Mouse (Mus musculus) fibroblast of lung, adult 2 months (primary cell): ENCODE measurements around the gene Zscan22.
"Not testable (repeated sequence)": the region's sequence is repeated elsewhere in the genome, so short reads cannot be mapped to it uniquely, and the experiment has no call there.

Source experiments
- DNase-seq: peaks from one replicate; pipeline ENCODE4 v3.0.0-alpha.2; 2011; ENCODE audit warnings: low read depth

Gene Zscan22

DNA sequence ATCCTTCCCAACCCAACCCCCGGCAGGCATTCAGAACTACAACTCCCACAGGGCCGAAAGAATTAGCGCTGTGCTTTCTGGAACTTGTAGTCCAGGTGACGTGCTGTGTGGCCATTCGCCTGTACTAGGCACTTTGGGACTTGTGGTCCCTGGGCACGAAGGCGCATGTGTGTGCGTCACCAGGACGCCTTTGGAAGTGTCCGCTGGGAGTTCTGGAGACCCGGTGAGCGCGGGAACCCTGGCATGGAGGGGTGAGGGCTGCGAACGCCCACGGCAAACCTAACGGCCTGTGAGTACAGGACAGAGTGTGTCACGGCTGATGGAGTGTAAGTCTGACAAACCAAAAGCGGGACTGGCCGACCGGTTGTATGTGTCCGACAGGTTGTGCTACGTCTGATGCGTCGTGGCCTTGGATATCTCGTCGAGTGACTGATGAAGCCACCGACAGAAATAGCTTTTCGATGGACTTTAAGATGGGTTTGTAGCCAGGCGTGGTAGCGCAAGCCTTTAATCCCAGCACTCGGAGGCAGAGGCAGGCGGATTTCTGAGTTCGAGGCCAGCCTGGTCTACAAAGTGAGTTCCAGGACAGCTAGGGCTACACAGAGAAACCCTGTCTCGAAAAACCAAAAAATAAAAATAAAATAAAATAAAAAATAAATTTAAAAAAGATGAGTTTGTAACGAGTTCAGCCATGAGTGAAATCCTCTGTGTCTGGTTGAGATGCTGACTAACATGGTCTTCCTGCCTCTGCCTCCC is at the start of gene Zscan22:
Gene Zscan22 (plus strand): TSS at position 161 of the 756 bp plus-strand sequence.
- peak; percentile 90 for DNase-seq

DNA sequence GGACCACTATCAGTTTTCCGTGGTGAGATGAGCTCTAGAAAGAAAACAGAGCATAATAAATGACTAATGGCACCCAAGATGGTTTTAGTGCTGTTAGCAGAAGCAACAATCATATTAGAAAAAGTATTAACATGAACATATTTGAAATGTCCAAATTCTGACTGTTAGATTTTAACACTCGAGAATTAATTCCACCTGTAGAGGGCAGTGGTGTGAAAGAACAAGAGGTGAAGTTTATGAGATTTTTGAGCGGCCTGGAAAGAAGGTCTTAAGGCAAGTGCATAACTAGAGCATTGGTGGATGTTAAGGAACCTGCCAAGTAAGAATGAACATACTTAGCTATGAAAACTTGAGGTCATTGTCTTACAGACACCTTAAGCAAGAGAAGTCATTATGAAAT is 23.3 kb upstream of the Zscan22 start:
- DNase-seq: peak; percentile 16

DNA sequence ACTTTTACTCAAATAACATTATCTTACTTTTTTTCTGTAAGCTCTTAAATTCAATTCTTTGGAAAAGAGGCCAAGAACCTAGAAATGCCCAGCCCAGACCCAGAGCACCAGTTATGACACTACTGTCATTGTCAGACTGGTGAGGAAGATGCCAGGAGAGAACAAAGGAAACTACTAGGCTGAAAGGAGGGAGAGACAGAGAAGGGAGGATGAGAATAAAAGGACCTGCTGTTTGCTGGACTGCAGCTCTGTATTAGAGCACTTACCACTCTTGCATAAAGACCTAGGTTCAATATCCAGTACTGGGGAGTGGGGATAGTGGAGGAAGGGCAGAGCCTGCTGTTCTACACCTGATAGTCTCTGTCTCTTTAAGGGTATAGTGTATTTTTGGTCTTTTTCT is 17.6 kb upstream of the Zscan22 start:
- no peak for DNase-seq

DNA sequence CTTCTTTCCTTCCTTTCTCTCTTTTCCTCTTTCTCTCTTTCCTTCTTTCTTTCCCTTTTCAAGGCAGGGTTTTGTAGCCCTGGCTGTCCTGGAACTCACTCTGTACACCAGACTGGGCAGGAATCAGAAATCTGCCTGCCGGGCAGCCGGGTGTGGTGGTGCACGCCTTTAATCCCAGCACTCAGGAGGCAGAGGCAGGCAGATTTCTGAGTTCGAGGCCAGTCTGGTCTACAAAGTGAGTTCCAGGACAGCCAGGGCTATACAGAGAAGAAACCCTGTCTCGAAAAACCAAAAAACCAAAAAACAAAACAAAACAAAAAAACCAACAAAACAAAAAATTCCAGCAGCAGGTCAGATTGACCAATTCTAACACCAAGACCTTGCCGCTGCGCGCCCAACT is 17.1 kb upstream of the Zscan22 start:
- not testable (repeated sequence) for DNase-seq

DNA sequence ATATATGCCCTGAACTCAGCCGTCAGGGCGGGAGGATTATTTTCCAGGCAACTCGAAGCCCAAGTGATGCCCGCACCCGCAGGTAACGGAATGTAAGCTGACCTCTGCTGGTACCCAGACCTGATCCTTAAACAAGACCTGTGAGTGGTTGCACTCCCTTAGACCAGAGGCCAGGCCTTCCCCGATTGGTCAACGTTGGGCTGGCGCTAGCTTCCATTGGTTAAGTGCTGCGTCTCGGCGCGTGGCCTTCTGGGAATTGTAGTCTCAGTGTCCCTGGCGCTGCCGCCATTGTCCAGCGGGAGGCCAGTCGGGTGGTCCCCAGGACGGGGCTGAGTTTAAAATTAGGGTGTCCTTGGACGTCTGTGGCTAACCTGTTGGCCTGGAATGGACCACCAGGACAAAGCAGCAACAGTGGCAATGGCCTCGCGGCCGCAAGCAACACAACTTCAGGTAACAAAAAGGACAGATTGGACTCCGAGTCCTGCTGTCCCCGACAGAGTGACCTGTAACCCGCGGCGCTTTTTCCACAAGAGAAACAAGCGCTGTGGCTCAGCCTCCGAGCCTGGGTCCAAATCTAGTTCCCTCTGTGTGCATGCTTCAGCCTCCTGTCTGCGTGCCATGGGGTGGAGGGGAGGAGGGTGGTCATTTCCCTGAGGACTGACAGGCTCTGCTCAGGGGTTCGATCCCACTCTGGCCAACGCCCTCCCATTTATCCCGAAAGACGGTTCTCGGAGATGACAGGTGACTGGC is 16.5 kb upstream of the Zscan22 start, which contains the start of gene Zfp128:
Gene Zfp128 (plus strand): TSS at position 267 of the 750 bp plus-strand sequence.
- DNase-seq: peak; percentile 88

DNA sequence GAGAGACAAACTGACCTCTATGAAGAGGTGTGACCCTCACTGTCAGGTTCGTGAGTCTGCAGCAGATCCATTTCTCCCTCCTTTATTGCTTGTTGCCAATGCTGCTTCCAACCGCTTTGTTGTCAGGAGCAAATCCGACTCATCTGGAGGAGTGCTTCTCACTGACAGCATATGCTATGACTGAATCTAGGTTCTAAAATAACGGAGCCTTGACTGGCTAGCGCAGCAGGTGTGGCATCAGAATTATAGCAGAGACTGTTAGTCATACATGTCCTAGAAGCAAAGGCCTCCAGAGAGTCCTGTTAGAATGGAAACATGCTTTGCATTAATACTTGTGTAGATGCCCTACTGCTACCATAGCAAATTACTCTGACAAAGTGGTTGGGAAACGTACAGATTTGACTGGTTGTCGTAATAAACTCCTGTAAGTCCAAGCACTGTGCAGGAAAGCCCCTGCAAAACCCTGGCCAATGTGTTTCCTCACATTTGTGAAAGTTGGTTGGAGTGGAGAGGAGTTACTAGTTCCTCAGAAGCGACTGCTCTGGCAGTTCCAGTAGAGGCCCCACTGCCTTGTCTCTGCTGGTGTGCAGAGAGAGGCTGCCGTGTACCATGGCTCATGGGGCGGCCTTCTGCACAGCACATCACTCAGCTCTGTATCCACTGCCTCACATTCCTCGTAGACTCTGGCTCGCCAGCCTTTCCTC is 10.9 kb upstream of the Zscan22 start:
- DNase-seq: no peak

DNA sequence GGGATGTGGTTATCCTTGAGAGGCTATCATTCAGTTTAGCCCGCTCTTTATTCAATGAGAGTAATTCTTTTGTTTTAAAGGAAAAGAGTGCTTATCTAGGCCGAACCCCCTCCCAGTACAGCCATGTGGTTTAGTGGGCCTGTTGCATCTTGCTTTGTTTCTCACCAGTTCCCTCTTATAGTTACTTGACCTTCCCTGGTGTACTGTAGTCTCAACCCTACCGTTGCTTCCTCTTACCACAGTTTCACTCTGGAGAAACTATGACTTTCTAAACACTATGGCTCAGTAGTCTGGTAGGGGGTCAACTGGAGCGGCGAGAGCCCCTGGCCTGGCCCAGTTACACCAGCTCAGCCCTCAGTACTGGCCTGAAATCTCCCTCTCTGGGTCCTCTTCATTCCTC is 10.0 kb upstream of the Zscan22 start:
- DNase-seq: no peak

DNA sequence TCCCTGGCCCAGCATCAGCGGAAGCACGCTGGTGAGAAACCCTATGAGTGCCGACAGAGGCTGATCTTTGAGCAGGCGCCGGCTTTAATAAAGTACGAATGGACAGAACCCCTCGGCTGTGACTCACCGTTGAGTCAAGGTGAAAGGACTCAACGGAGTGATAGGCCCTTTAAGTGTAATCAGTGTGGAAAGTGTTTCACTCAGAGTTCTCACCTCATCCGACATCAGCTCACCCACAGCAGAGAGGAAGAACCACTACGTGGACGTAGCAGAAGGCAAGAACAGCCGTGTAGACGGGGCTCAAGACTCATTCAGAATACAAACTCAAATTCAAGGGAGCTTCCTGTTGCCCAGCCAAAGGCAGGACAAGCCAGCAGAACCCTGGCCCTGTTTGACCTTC is 6.7 kb upstream of the Zscan22 start:
- DNase-seq: no peak

DNA sequence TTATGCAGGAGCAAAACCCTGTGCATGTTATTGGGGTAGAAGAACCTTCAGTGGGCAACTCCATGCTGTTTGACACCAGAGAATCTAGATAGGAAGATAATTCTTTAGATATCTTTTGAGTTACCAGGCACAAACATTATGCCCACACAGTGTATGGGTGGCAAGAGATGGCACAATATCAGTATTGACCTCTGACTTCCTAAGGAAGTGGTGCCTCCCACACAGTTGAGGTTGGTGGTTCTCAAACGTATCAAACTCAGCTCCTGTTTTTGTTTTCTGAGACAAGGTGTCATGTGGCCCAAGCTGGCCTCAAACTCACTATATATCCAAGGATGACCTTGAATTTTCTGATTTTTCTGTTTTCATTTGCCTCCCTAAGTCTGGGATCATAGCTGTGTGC is 6.3 kb upstream of the Zscan22 start:
- DNase-seq: no peak

DNA sequence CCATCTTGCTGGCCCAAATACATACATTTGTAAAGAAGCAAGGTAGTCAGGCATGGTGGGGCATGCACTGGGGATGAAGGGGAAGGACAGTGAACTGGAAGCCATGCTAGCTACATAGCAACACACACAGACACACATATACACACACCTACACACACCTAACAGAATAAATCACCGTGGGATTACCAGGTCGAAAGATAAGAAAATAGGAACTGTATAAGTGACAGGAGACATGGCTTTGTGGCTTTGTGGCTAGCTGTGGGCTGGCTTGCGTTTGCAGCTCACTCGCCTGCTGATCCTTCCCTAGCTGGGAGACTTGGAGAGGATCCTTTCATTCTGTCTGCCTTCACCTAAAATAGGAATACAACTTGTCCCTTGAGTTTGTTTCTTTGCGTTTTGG is 3.9 kb downstream of the Zscan22 start:
- DNase-seq: no peak

DNA sequence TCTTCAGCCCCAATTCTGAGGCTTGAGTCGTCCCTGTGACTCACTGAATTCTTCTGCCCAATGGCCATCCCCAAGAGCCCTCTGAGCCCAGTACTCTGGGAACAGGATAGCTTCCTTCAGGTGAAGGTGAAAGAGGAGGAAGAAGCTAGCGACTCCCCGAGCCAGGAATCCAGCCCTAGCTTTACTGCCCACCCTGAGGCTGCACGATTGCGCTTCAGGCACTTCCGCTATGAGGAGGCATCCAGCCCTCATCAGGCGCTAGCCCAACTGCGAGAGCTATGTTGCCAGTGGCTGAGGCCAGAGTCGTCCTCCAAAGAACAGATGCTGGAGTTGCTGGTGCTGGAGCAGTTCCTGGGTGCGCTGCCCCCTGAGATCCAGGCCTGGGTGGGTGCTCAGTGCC is 6.0 kb downstream of the Zscan22 start:
- DNase-seq: no peak

DNA sequence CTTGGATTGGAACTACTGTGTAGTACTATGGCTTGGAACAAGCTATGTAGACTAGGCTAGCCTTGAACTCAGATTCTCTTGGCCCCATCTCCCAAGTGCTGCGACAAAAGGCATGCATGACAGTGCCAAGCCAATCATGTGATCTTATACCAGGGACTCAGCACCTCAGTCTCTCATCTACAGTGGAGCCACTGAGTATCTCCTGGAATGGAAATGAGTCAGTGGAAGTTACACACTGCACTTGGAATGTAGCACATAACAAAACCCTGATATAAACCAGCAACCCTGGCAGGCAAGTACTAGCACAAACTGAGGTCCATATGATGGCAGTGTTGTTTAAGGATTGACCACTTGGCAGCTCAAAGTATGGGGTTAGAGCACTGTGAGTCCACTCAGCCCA is 7.5 kb downstream of the Zscan22 start:
- DNase-seq: no peak

DNA sequence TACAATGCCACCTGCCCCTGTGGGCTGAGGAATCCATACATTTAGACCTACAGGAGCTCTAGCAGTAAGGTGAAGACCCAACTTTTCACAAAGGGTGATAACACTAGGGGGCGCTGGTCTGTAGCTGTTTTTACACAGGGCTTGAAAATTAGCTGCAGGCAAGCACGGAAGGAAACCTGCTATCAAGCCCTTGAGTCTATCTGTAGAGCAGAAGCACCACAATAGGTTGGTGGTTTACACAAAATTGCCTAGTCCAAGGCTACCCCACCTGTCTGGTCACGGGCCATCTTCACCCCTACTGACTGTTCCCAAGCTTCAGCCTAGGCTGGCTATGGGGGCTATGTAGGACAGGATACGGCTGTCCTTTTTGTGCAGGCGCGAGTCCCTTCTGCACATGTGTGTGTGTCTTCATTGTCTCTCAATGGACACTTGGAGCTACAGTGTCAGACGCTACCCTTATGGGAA is 11.9 kb downstream of the Zscan22 start:
- no peak for DNase-seq

DNA sequence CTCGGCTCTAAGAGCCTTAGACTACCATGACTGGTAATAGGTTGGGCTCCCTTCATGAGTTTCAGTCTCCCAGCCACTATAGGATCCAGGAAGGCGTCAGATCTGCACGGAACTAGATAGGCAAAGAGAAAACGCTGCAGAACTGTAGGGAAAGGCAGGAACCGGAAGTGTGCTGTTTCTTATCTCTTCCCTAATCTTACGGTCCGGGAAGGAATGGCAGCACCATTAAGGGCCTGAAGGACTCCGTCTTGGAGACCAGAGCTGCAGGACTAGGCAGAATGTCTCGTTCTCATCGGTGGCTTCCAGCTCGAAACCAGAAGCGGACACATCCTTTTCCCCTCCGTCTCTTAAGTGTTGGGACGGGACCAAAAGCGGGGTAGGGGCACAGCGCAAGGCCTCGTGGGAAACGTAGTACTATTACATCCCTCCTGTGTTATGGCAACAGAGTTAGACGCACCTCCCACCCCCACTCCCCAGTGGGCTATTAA is 12.6 kb downstream of the Zscan22 start:
- DNase-seq: no peak

DNA sequence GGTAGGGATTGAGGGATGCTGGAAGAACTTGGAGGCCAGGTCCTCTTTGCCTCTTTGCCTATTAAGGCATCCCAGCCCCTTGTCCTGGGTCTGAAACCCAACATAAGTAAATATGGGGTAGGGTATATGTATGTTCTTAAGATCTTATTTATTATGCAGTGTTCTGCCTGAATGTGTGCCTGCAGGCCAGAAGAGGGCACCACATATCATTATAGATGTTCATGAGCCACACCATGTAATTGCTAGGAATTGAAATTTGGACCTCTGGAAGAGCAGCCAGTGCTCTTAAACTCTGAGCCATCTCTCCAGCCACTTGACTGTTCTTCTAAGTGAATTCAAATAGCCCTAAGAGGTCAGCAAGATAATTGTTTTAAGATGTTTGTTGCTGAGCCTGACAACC is 15.9 kb downstream of the Zscan22 start:
- no peak for DNase-seq

DNA sequence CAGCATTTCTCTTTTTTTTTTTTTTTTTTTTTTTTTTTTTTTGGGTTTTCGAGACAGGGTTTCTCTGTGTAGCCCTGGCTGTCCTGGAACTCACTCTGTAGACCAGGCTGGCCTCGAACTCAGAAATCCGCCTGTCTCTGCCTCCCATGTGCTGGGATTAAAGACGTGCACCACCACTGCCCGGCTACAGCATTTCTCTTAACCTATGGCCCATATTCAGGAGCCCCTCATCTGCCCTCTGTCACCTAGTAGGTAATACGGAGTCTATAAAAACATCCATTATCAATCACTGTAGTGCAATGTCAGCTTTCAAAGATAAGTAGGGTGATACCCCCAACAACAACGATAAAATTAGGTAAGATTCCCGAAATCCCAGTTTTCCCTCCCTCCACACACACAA is 22.9 kb downstream of the Zscan22 start:
- not testable (repeated sequence) for DNase-seq

DNA sequence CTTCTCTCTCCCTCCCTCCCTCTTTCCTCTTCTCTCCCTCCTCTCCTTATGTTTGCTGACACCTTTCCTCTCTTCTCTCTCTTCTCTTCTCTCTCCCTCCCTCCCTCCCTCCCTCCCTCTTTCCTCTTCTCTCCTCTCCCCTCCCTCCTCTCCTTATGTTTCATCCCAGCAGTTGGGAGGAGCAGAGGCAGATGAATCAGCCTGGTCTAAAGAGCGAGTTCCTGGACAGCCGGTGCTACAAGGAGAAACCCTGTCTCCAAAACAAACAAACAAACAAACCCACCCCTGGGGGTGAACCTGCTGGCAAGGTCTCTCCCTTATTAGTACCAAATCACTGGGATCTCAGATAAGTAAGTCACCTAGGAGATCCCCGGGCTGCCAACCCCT is 23.7 kb downstream of the Zscan22 start:
- no peak for DNase-seq

DNA sequence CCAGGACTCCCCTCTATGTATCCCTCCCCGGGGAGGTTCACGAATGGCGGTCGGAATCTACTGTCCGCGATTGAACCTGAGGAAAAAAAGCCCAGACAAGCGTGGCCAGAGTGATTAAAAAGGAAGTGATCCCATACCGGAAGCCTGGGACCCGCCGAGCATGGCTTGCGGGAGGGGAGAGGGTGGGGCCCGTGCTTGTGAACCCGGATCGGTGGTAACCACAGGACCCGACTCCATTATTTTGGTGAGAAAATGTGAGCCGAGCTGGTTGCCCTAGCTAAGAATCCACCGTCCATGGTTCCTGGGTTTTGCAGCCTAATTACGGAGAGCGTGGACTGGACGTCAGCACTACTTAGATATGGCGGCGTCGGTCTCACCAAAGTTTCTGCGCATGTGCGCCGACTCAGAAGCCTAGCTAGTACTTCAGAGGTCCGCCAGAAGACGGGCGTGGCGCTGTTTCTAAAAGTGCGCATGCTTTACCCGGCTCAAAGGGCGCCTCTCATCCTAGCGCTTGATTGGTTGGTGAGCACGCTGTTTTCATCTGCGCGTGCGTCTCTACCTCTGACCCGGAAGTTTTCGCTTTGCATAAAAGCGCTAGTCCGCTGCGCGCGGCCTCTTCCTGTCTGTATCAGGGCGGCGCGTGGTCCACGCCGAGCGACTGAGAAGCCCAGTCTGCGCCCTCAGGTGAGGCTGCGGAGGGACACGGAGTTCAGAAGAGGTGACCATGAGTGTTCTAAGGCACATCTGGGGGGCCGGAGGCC is 24.3 kb downstream of the Zscan22 start, which contains the start of gene Rps5:
Gene Rps5 (plus strand): TSS at position 586 of the 761 bp plus-strand sequence.
- peak; percentile 99 for DNase-seq

DNA sequence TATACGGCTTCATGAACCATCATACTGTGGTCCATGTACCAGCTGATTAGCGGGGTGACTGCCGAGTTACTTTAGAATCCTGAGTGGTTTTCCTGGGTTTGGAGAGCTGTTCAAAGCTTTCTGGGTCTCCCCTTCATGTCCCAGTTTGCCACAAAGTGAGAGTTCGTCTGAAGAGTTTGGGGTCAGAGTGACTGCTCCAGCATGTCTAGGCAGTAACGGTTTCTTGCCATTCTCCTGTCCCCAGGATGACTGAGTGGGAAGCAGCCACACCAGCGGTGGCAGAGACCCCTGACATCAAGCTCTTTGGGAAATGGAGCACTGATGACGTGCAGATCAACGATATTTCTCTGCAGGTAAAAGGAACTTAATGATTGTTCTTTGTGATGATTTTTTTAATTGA is 25.1 kb downstream of the Zscan22 start:
- DNase-seq: no peak

DNA sequence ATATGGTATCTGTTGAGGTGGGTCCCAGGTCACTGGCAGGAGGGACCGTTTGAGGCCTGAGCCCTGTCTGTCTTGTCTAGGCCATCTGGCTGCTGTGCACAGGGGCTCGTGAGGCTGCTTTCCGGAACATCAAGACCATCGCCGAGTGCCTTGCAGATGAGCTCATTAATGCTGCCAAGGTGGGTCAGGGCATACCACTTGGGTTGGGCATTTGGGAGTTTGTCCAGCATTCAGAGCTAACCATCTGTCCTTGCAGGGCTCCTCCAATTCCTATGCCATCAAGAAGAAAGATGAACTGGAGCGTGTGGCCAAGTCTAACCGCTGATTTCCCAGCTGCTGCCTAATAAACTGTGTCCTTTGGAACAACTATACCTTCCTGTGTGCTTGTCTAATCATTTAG is 28.7 kb downstream of the Zscan22 start:
- DNase-seq: no peak

DNA sequence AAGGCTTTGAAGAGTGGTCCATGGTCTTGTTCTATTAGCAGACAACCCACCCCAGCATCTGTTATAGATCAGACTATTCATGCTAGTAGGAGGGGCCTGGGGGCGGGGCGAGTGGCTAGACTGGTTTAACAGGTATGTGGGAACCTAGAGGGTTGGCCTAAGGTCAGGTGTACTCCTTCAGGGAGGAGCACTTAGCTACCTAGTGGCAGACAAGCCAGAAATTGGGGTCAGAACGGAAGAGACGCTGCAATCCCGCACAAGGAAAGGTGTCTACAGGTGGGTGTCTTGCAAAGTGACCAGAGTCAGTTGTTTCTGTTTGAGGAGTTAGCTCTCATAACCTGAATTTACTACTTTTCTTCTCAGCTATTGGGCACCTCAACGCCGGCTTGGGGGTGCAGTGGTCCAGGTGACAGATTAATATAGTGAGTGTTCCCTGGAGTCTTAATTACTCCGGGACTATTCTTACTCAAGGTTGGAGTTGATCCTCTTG is 29.6 kb downstream of the Zscan22 start, which contains the start of gene Rnf225:
Gene Rnf225 (plus strand): TSS at position 226 of the 490 bp plus-strand sequence.
- DNase-seq: no peak
